Mouse (Mus musculus): ENCODE results near the gene Mif. TPM values are rescaled to one million over a fixed set of nuclear protein-coding genes. Genes with fewer than 3 reads are reported as not detected.

Gene Mif
- total and polyA plus RNA-seq, 2 experiments from 2014 or later: 976 to 1,685 TPM

DNA sequence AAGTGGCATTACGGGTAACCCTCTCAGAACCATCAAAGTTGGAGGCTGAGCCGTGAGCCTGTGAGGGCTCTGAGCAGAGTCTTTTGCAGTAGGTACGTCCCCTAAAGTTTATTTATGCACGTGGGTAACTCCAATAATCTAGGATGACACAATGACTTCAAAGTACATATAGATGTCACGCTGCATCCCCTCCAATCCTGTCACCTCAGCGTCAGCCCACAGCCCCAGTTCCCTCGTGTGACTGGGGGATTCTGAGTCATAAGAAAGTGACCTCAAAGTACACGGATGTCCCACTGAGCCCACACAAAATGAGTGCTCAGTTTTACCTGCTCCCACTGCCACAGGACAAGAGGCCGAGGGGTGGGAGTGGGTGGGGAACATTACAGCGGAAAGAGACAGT lies 20.9 kb downstream of the Mif start:
- Histone ChIP-seq H3K4me3 (ENCODE audit: low read depth, low read length) (no peak overlapping the region), H3K27ac (ENCODE audit: low read depth, low read length) (no peak overlapping the region), H3K9ac (replicated peaks; ENCODE audit: low read length, poor library complexity, severe bottlenecking) (no peak overlapping the region), H3K4me1 (ENCODE audit: insufficient read depth, low read length) (no peaks in the 10 kb centered on the region), H3K36me3 (ENCODE audit: insufficient read depth, low read length) (no peaks in the 10 kb centered on the region), H3K4me2 (ENCODE audit: low read depth, low read length, poor library complexity, severe bottlenecking) (no peak overlapping the region), H3K9me3 (ENCODE audit: low read length) (no peaks in the 10 kb centered on the region), H3K27me3 (ENCODE audit: insufficient read depth, low read length) (0 out of 2 replicates have a peak, but pooled peaks cover 2% of the 10 kb centered on the region)
- WGBS: 86% methylated on average over 10 of the region's 10 CpGs
- TF ChIP-seq CTCF (IDR thresholded peaks at IDR 0.05): no peak
- ATAC-seq (ENCODE audit: low FRiP score) (no peak), DNase-seq (ENCODE audit: low spot score) (no peak)

DNA sequence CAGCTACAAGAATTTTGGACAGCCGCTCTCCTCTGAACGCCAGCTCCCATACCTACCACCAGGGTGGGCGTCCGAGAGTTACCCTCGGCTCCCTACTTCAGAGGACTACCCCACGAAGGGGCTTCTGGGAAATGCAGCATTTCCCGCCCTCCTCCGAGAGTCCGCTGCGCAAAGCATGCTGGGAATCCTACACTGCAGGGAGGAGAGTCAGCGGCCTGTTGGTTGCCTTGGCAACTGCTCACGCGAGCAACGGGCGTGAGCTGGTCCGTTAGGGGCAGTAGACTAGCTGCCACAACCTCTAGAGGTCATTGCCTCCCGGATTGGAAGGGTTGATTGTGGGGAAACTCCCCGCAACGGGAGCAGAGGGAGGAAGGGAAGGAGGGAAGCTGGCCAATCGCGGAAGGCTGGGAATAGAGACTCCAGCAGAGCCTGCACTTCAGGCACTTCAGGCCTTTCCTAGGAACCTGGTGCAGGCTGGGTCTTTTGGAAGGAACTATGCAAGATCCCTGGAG lies 22.7 kb downstream of the Mif start, which contains the start of gene Gstt2:
Gstt2 (minus strand) TSS at position 177 of the 512 bp plus-strand sequence.
- H3K9ac ChIP-seq (replicated peaks; ENCODE audit: low read length, poor library complexity, severe bottlenecking): peak within 1 kb of the TSS; percentile 61
- ATAC-seq (ENCODE audit: low FRiP score): peak; percentile 88
- peak within 1 kb of the TSS; percentile 54 for H3K4me2 ChIP-seq (ENCODE audit: low read depth, low read length, poor library complexity, severe bottlenecking)
- peaks cover 9% of the 10 kb centered on the region for H3K27me3 ChIP-seq (ENCODE audit: insufficient read depth, low read length)
- no peaks in the 10 kb centered on the region for H3K4me1 ChIP-seq (ENCODE audit: insufficient read depth, low read length)
- H3K9me3 ChIP-seq (ENCODE audit: low read length): no peaks in the 10 kb centered on the region
- H3K4me3 ChIP-seq (ENCODE audit: low read depth, low read length): peak within 1 kb of the TSS; percentile 39
- peak; percentile 96 for DNase-seq (ENCODE audit: low spot score)
- H3K36me3 ChIP-seq (ENCODE audit: insufficient read depth, low read length): no peaks in the 10 kb centered on the region
- H3K27ac ChIP-seq (ENCODE audit: low read depth, low read length): peak within 1 kb of the TSS; percentile 76
- WGBS: under 1% methylated on average over 21 of the region's 21 CpGs
- TF ChIP-seq CTCF (IDR thresholded peaks at IDR 0.05): peak; percentile 60

DNA sequence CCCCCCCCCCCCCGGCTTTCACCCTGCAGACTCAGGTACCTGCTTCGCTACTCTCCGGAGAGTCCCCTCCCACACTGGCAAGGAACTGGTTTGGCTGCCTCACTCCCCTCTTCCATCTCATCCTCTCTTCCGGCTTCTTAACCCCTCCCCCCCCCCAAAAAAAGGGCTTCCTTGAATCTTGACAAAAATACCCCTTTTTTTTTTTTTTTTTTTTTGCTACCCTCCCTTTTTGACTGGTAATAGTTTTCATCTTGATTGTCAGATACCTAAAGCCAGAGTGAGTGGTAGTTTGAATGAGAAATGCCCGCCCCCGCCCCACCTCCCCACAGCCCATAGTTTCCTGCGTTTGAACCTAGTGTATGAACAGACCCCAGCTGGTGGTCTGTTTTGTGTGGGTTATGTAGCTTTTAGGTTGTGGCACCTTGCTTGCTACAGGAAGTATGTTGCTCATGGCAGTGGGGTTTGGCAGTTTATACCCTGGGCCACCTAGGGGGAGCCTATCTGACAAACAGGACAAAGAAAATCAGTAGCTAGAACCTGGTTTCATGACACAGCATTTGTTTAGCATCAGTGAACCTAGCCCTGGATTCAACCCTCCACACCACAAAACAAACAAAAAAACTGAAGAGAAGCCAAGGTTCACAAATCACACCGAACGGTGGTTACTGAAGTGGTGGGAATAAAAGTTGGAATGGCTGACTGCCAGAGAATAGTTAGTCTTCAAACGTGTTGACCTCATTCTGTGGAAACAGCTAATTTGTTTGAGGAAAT lies 24.1 kb downstream of the Mif start:
- ATAC-seq (ENCODE audit: low FRiP score) (no peak), DNase-seq (ENCODE audit: low spot score) (no peak)
- H3K27me3 ChIP-seq (ENCODE audit: insufficient read depth, low read length): peaks cover 9% of the 10 kb centered on the region
- no peaks in the 10 kb centered on the region for H3K9me3 ChIP-seq (ENCODE audit: low read length)
- H3K4me2 ChIP-seq (ENCODE audit: low read depth, low read length, poor library complexity, severe bottlenecking): peak overlapping the region; percentile 73
- no peak overlapping the region for H3K9ac ChIP-seq (replicated peaks; ENCODE audit: low read length, poor library complexity, severe bottlenecking)
- 26% methylated on average over 9 of the region's 10 CpGs for WGBS
- H3K27ac ChIP-seq (ENCODE audit: low read depth, low read length): no peak overlapping the region
- no peaks in the 10 kb centered on the region for H3K4me1 ChIP-seq (ENCODE audit: insufficient read depth, low read length)
- peak overlapping the region; percentile 17; the same call in 1 of the 2 replicates for H3K4me3 ChIP-seq (ENCODE audit: low read depth, low read length)
- 0 out of 2 replicates have a peak, but pooled peaks have one; percentile 11 for TF ChIP-seq CTCF (IDR thresholded peaks at IDR 0.05)
- H3K36me3 ChIP-seq (ENCODE audit: insufficient read depth, low read length): no peaks in the 10 kb centered on the region

DNA sequence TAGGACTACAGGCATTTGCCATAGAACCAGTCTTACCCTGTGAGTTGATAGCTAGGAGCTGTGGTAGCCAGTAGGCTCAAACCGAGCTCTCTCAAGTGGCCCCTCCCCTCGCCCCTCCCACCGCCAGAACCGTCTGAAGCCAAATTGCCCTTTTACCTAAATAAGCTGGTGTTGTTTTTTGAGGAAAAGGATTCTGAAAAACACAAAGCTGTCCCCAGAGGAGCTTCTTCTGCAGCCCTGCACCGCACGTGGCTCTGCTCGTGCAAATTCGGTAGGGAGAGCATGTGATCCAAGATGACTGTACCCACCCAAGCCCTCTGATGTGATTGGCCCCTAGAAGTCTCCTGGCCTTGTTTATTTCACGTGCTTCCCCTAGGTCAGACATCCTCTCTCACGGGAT lies 24.7 kb downstream of the Mif start:
- Histone ChIP-seq H3K9me3 (ENCODE audit: low read length) (no peaks in the 10 kb centered on the region), H3K27ac (ENCODE audit: low read depth, low read length) (no peak overlapping the region), H3K27me3 (ENCODE audit: insufficient read depth, low read length) (peaks cover 9% of the 10 kb centered on the region), H3K36me3 (ENCODE audit: insufficient read depth, low read length) (no peaks in the 10 kb centered on the region), H3K9ac (replicated peaks; ENCODE audit: low read length, poor library complexity, severe bottlenecking) (no peak overlapping the region), H3K4me3 (ENCODE audit: low read depth, low read length) (peak overlapping the region; percentile 17; the same call in 1 of the 2 replicates), H3K4me1 (ENCODE audit: insufficient read depth, low read length) (no peaks in the 10 kb centered on the region), H3K4me2 (ENCODE audit: low read depth, low read length, poor library complexity, severe bottlenecking) (peak overlapping the region; percentile 73)
- TF ChIP-seq CTCF (IDR thresholded peaks at IDR 0.05): no peak
- DNase-seq (ENCODE audit: low spot score) (peak; percentile 31), ATAC-seq (ENCODE audit: low FRiP score) (no peak)
- whole genome bisulfite sequencing: 2% methylated on average over 10 of the region's 10 CpGs

DNA sequence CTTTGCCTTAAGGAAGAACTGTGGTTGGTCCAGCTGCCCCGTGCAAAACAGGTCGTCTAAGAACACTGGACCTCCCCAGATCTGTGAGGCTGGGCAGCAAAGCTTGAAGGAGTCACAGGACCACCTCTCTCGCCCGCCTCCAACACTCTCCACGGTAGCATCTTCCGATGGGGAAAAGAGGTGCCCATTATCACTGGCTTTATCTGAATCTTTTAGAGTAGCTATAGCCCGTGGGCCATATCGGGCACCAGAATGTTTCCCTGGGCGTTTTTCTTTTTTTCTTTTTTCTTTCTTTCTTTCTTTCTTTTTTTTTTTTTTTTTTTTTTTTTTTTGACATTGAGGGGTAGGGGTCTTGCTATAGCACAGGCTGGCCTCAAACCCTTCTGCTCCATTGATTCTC lies 25.3 kb downstream of the Mif start:
- H3K4me2 ChIP-seq (ENCODE audit: low read depth, low read length, poor library complexity, severe bottlenecking): peak overlapping the region; percentile 73
- DNase-seq (ENCODE audit: low spot score): no peak
- peaks cover 9% of the 10 kb centered on the region for H3K27me3 ChIP-seq (ENCODE audit: insufficient read depth, low read length)
- ATAC-seq (ENCODE audit: low FRiP score): no peak
- no peaks in the 10 kb centered on the region for H3K36me3 ChIP-seq (ENCODE audit: insufficient read depth, low read length)
- no peaks in the 10 kb centered on the region for H3K4me1 ChIP-seq (ENCODE audit: insufficient read depth, low read length)
- WGBS: 16% methylated on average over 9 of the region's 9 CpGs
- no peak for TF ChIP-seq CTCF (IDR thresholded peaks at IDR 0.05)
- no peak overlapping the region for H3K27ac ChIP-seq (ENCODE audit: low read depth, low read length)
- H3K9ac ChIP-seq (replicated peaks; ENCODE audit: low read length, poor library complexity, severe bottlenecking): 0 out of 2 replicates have a peak overlapping the region, but pooled peaks have one; percentile 44
- no peaks in the 10 kb centered on the region for H3K9me3 ChIP-seq (ENCODE audit: low read length)
- H3K4me3 ChIP-seq (ENCODE audit: low read depth, low read length): peak overlapping the region; percentile 39

- Histone ChIP-seq H3K27ac (ENCODE audit: low read depth, low read length) (no peak overlapping the region), H3K4me1 (ENCODE audit: insufficient read depth, low read length) (no peaks in the 10 kb centered on the region), H3K9ac (replicated peaks; ENCODE audit: low read length, poor library complexity, severe bottlenecking) (0 out of 2 replicates have a peak overlapping the region, but pooled peaks have one; percentile 44), H3K9me3 (ENCODE audit: low read length) (no peaks in the 10 kb centered on the region), H3K27me3 (ENCODE audit: insufficient read depth, low read length) (peaks cover 9% of the 10 kb centered on the region), H3K4me3 (ENCODE audit: low read depth, low read length) (peak overlapping the region; percentile 39), H3K36me3 (ENCODE audit: insufficient read depth, low read length) (no peaks in the 10 kb centered on the region), H3K4me2 (ENCODE audit: low read depth, low read length, poor library complexity, severe bottlenecking) (peak overlapping the region; percentile 73)
- DNase-seq (ENCODE audit: low spot score) (peak; percentile 72), ATAC-seq (ENCODE audit: low FRiP score) (no peak)
- no peak for TF ChIP-seq CTCF (IDR thresholded peaks at IDR 0.05)
- under 1% methylated on average over 21 of the region's 21 CpGs for WGBS
Observed at GRCm38 (mm10) chr10:75834250-75834649, 25.8 kb downstream of the Mif start.
